Mouse (Mus musculus) MEL (cell line): ENCODE measurements around the gene Eri3. TPM values are rescaled to one million over a fixed set of nuclear protein-coding genes. Genes with fewer than 3 reads are reported as not detected.

Experiments used
- DNase-seq: peaks from one replicate; pipeline ENCODE4 v3.0.0; 2011; ENCODE audit warnings: low read depth, low spot score
- H3K27ac ChIP-seq: 2 replicates; pipeline ENCODE4 v1.5.1; 2012; ENCODE audit warnings: low read depth, mild to moderate bottlenecking, control low read depth, low read length, moderate library complexity; ENCODE audit not compliant: control insufficient read depth
- H3K27me3 ChIP-seq, 2 experiments: fragments of 150-350 bp in 1 of 2; sonication (generic) in 1 of 2; 2 replicates each; pipeline ENCODE4 v1.6.1; 2012; ENCODE audit warnings: low read length in 2 of 2, mild to moderate bottlenecking in 2 of 2, improper control_type of control experiment in 1 of 2, moderate library complexity in 1 of 2; ENCODE audit not compliant: insufficient read depth in 2 of 2, control insufficient read depth in 1 of 2
- H3K36me3 ChIP-seq, 2 experiments: 2 replicates each; pipeline ENCODE4 v1.6.1; 2012 to 2014; ENCODE audit warnings: low read length in 2 of 2, improper control_type of control experiment in 1 of 2, inconsistent platforms in 1 of 2, mild to moderate bottlenecking in 1 of 2; ENCODE audit not compliant: insufficient read depth in 2 of 2, control insufficient read depth in 1 of 2
- H3K4me1 ChIP-seq, 2 experiments: fragments of 150-350 bp in 1 of 2; sonication (generic) in 1 of 2; 2 replicates each; pipeline ENCODE4 v1.6.1; 2012; ENCODE audit warnings: low read length in 2 of 2, improper control_type of control experiment in 1 of 2, mild to moderate bottlenecking in 1 of 2; ENCODE audit not compliant: insufficient read depth in 2 of 2, control insufficient read depth in 1 of 2
- H3K4me3 ChIP-seq, 2 experiments: fragments of 150-350 bp in 1 of 2; sonication (generic) in 1 of 2; 2 replicates each; pipeline ENCODE4 v1.5.1; 2012; ENCODE audit warnings: low read depth in 2 of 2, low read length in 2 of 2, mild to moderate bottlenecking in 2 of 2, moderate library complexity in 2 of 2, control low read depth in 1 of 2, improper control_type of control experiment in 1 of 2; ENCODE audit not compliant: control insufficient read depth in 1 of 2, insufficient read depth in 1 of 2
- H3K79me2 ChIP-seq: 2 replicates; pipeline ENCODE4 v1.6.1; 2012; ENCODE audit warnings: mild to moderate bottlenecking, low read length, moderate library complexity; ENCODE audit not compliant: control insufficient read depth, poor library complexity, insufficient read depth
- H3K9ac ChIP-seq: 2 replicates; pipeline ENCODE4 v1.6.1; 2012; ENCODE audit warnings: low read depth, mild to moderate bottlenecking, control low read depth, low read length, moderate library complexity; ENCODE audit not compliant: control insufficient read depth, poor library complexity, severe bottlenecking
- H3K9me3 ChIP-seq: fragments of 150-350 bp; sonication (generic); replicated peaks from 2 replicates; pipeline ENCODE4 v1.6.1; 2012; ENCODE audit warnings: mild to moderate bottlenecking, low read length, improper control_type of control experiment, moderate library complexity; ENCODE audit not compliant: insufficient read depth
- CHD1 ChIP-seq: IDR thresholded peaks from 2 replicates; pipeline ENCODE4 v1.6.1; 2012; ENCODE audit warnings: low read depth, mild to moderate bottlenecking, inconsistent platforms, low read length, improper control_type of control experiment
- CHD2 ChIP-seq: IDR thresholded peaks from 2 replicates; pipeline ENCODE4 v1.6.1; 2011; ENCODE audit warnings: low read length, improper control_type of control experiment
- CTCF ChIP-seq, 3 experiments: IDR thresholded peaks in 2 of 3; conservative IDR thresholded peaks in 1 of 3; 2 replicates each; pipeline ENCODE4 v1.5.1; 2011 to 2012; ENCODE audit warnings: low read length in 3 of 3, low read depth in 2 of 3, mild to moderate bottlenecking in 2 of 3, improper control_type of control experiment in 1 of 3, inconsistent platforms in 1 of 3, mixed read lengths in 1 of 3, moderate library complexity in 1 of 3; ENCODE audit not compliant: control insufficient read depth in 1 of 3, insufficient read depth in 1 of 3, poor library complexity in 1 of 3, severe bottlenecking in 1 of 3
- ETS1 ChIP-seq: IDR thresholded peaks from 2 replicates; pipeline ENCODE4 v1.6.1; 2012; ENCODE audit warnings: low read depth, mild to moderate bottlenecking, inconsistent platforms, low read length, improper control_type of control experiment, moderate library complexity
- GATA1 ChIP-seq: IDR thresholded peaks from 2 replicates; pipeline ENCODE4 v1.6.1; 2011; ENCODE audit warnings: low read depth, low read length, improper control_type of control experiment
- JUND ChIP-seq: IDR thresholded peaks from 2 replicates; pipeline ENCODE4 v1.6.1; 2011; ENCODE audit warnings: low read depth, mild to moderate bottlenecking, improper control_type of control experiment, low read length
- MAZ ChIP-seq: IDR thresholded peaks from 2 replicates; pipeline ENCODE4 v1.6.1; 2012; ENCODE audit warnings: low read depth, mild to moderate bottlenecking, inconsistent platforms, low read length, improper control_type of control experiment
- POLR2AphosphoS2 ChIP-seq: IDR thresholded peaks from 2 replicates; pipeline ENCODE4 v1.6.1; 2011; ENCODE audit warnings: low read length, improper control_type of control experiment
- POLR2AphosphoS5 ChIP-seq: IDR thresholded peaks from 2 replicates; pipeline ENCODE4 v1.6.1; 2012; ENCODE audit warnings: low read depth, borderline replicate concordance, mild to moderate bottlenecking, inconsistent platforms, low read length, moderate library complexity, mixed read lengths
- RAD21 ChIP-seq: IDR thresholded peaks from 2 replicates; pipeline ENCODE4 v1.6.1; 2011; ENCODE audit warnings: mild to moderate bottlenecking, low read depth, low read length, improper control_type of control experiment
- SIN3A ChIP-seq: IDR thresholded peaks from 2 replicates; pipeline ENCODE4 v1.6.1; 2012; ENCODE audit warnings: low read length, improper control_type of control experiment, inconsistent platforms
- SMC3 ChIP-seq: IDR thresholded peaks from 2 replicates; pipeline ENCODE4 v1.6.1; 2011; ENCODE audit warnings: low read depth, low read length, improper control_type of control experiment
- ZC3H11A ChIP-seq: IDR thresholded peaks from 2 replicates; pipeline ENCODE4 v1.6.1; 2012; ENCODE audit warnings: low read depth, mild to moderate bottlenecking, inconsistent platforms, low read length, improper control_type of control experiment
- ZNF384 ChIP-seq: IDR thresholded peaks from 2 replicates; pipeline ENCODE4 v1.6.1; 2012; ENCODE audit warnings: low read depth, mild to moderate bottlenecking, inconsistent platforms, low read length, improper control_type of control experiment
- polyA plus RNA-seq, 2 experiments: library from polyadenylated mRNA; stranded (reverse) in 1 of 2; unstranded in 1 of 2; fragments of >175 nt in 1 of 2; fragments of >200 nt in 1 of 2; gene quantifications; 2 replicates each; pipeline versions ENCODE4 v1.2.1 to v1.2.4; 2012; ENCODE audit warnings: low replicate concordance in 2 of 2, low read depth in 1 of 2; ENCODE audit not compliant: insufficient read length in 2 of 2, insufficient read depth in 1 of 2, missing spikeins in 1 of 2
- total RNA-seq: library from RNA; depleted of rRNA; stranded (reverse); fragments of 300-350 nt; gene quantifications from 2 replicates; pipeline ENCODE4 v1.2.3, GENCODE M21; 2012

Gene Eri3
- total and polyA plus RNA-seq, 3 experiments, result 36.7 to 63.9 TPM; not detected in 1

DNA sequence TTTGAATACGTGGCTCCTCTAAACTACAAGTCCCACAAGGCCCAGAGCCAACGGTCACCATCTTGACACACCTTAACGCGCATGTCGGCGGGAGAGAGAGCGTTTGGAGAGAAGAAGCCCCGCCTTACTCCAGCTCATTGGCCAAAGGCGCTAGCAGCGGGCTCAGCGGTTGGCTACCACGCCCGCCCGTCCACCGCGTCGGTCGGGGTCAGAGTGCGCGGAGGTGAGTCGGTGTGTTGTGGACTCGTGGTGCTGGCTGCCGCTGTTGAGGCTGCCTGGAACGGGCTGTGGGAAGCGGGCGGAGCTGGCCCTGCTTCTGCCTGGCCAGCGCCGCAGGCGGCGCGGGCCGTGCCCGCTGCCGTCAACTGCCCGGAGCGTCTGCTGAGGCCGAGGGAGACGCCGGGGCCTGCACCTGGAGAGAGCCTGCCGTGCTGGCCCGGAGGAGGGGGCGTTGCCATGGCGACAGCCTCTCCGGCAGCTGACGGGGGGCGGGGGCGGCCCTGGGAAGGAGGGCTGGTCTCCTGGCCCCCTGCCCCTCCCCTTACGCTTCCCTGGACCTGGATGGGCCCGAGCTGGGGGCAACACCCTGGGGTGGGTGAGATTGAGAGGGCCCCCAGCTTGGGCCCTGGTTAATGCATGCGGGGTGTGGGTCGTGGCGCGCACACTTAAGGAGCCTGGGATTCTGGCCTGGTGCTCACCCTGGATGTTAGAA is at the start of gene Eri3 (continued):
- TF ChIP-seq ETS1 (no peak), GATA1 (no peak), ZC3H11A (no peak), ZNF384 (no peak)

DNA sequence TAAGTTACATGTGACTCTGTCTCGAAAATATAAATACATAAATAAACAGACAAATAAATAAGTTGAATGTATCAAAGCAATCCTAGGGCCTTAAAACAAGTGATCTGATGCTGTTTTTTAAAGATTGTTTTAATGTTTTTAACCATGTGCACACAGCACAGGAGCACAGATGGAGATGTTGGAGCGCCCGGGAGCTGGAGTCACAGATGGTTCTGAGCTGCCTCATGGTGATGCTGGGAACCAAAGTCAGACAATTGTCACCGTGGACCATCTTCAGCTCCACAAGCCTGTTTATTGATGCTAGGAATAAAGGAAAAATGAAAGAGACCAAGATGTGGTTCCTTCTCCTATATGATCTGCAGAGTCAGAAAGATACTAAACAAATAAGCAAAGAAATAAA is 31.9 kb upstream of the Eri3 start:
- Histone ChIP-seq H3K27me3 (peaks cover 2 to 9% of the 10 kb centered on the region in 2 experiments; a peak in 3 of 4 replicates), H3K4me3 (no peak overlapping the region), H3K9ac (no peak overlapping the region), H3K79me2 (no peaks in the 10 kb centered on the region), H3K27ac (no peak overlapping the region), H3K9me3 (no peaks in the 10 kb centered on the region), H3K36me3 (no peaks in the 10 kb centered on the region), H3K4me1 (no peaks in the 10 kb centered on the region)
- no peak for TF ChIP-seq CTCF (IDR thresholded peaks at IDR 0.05 in 2 of 3, conservative IDR thresholded peaks at IDR 0.05 in 1 of 3; ENCODE audit: control insufficient read depth in 1 of 3, insufficient read depth in 1 of 3, low read depth in 2 of 3, low read length in 3 of 3, poor library complexity in 1 of 3, severe bottlenecking in 1 of 3)
- no peak for TF ChIP-seq POLR2AphosphoS5
- no peak for TF ChIP-seq JUND
- no peak for TF ChIP-seq SIN3A
- TF ChIP-seq MAZ, result no peak
- TF ChIP-seq CHD2, result no peak
- DNase-seq, result no peak

DNA sequence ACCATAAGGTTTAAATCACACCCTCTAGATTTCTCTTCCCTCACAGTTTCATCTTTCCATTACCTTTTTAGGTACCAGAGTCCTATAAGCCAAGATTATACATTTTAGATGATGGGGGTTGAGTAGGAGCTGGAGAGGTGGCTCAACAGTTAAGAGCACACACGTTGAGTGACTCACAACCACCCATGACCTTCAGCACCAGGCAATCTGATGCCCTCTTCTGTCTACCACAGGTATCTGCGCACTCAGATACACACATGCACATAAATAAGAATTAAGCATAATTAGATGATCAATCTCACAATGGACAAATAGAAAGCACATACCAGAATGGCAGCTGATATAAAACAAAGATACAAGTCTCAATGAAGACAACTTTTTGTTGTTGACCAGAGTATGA is 28.8 kb upstream of the Eri3 start:
- TF ChIP-seq SMC3 (peak; percentile 70), CTCF (IDR thresholded peaks at IDR 0.05 in 2 of 3, conservative IDR thresholded peaks at IDR 0.05 in 1 of 3; ENCODE audit: control insufficient read depth in 1 of 3, insufficient read depth in 1 of 3, low read depth in 2 of 3, low read length in 3 of 3, poor library complexity in 1 of 3, severe bottlenecking in 1 of 3) (peak; percentile 13 to 46 (median 33); a peak in 4 of 6 replicates), CHD2 (no peak), ZC3H11A (peak; percentile 48), RAD21 (peak; percentile 45), POLR2AphosphoS2 (no peak), CHD1 (no peak)
- TF ChIP-seq, all 39 proteins: peak for 4
- peaks cover 2 to 9% of the 10 kb centered on the region in 2 experiments; a peak in 3 of 4 replicates for H3K27me3 ChIP-seq
- H3K4me1 ChIP-seq, result no peaks in the 10 kb centered on the region; a peak in 1 of 4 replicates
- DNase-seq, result peak; percentile 33
- H3K9me3 ChIP-seq, result no peaks in the 10 kb centered on the region
- no peak overlapping the region for H3K9ac ChIP-seq
- no peak overlapping the region for H3K4me3 ChIP-seq
- H3K27ac ChIP-seq, result no peak overlapping the region
- H3K79me2 ChIP-seq, result no peaks in the 10 kb centered on the region
- H3K36me3 ChIP-seq, result no peaks in the 10 kb centered on the region
